Mouse (Mus musculus) heart, postnatal 0 days (tissue): ENCODE measurements around the gene Itgb2. TPM values are rescaled to one million over a fixed set of nuclear protein-coding genes. Genes with fewer than 3 reads are reported as not detected.

ENCODE experiments used
- ATAC-seq: fragments of 200-750 bp; cut with Nextera tagmentation; 2 replicates; pipeline ENCODE4 v1.8.0; 2017; ENCODE audit warnings: low read depth, moderate number of reproducible peaks, moderate library complexity; ENCODE audit not compliant: insufficient read depth
- DNase-seq: peaks from one replicate; pipeline ENCODE4 v3.0.0-alpha.2; 2016; ENCODE audit warnings: low spot score
- H3K27ac ChIP-seq: fragments of 300-500 bp; sonication (generic); 2 replicates; pipeline ENCODE4 v1.5.1; 2014; ENCODE audit warnings: low read depth, mild to moderate bottlenecking
- H3K27me3 ChIP-seq: fragments of 300-500 bp; sonication (generic); 2 replicates; pipeline ENCODE4 v1.6.1; 2014; ENCODE audit warnings: low read length, mixed read lengths; ENCODE audit not compliant: control insufficient read depth, insufficient read depth
- H3K36me3 ChIP-seq: fragments of 300-500 bp; sonication (generic); replicated peaks from 2 replicates; pipeline ENCODE4 v1.6.1; 2014; ENCODE audit warnings: low read length, mixed read lengths; ENCODE audit not compliant: control insufficient read depth, insufficient read depth
- H3K4me1 ChIP-seq: fragments of 300-500 bp; sonication (generic); 2 replicates; pipeline ENCODE4 v1.6.1; 2014; ENCODE audit warnings: antibody characterized with exemption; ENCODE audit not compliant: control insufficient read depth, insufficient read depth
- H3K4me2 ChIP-seq: fragments of 300-500 bp; sonication (generic); 2 replicates; pipeline ENCODE4 v1.6.1; 2014; ENCODE audit warnings: low read depth, mild to moderate bottlenecking, low read length, moderate library complexity
- H3K4me3 ChIP-seq: fragments of 300-500 bp; sonication (generic); 2 replicates; pipeline ENCODE4 v1.5.1; 2014; ENCODE audit warnings: low read depth, low read length
- H3K9ac ChIP-seq: fragments of 300-500 bp; sonication (generic); replicated peaks from 2 replicates; pipeline ENCODE4 v1.6.1; 2014; ENCODE audit warnings: low read depth, low read length, mixed read lengths
- H3K9me3 ChIP-seq: fragments of 300-500 bp; sonication (generic); replicated peaks from 2 replicates; pipeline ENCODE4 v1.6.1; 2016; ENCODE audit warnings: low read length; ENCODE audit not compliant: control insufficient read depth
- CTCF ChIP-seq: IDR thresholded peaks from 2 replicates; pipeline ENCODE4 v1.5.1; 2016; ENCODE audit warnings: antibody characterized with exemption, control low read depth, low read depth
- EP300 ChIP-seq: IDR thresholded peaks from 2 replicates; pipeline ENCODE4 v1.6.1; 2016; ENCODE audit warnings: antibody characterized with exemption, low read depth
- WGBS: fragments of 180-500 bp; shearing (Covaris S2); extraction: QIAGEN DNeasy Blood & Tissue Kit; methylation state at CpG from one replicate; pipeline ENCODE4 v1.1.7; 2014; 5-methylcytosine and 5-hydroxymethylcytosine counted together
- polyA plus RNA-seq: library from polyadenylated mRNA; unstranded; fragments of >200 nt; fragmentation: Nextera tagmentation; extraction: Ambion mirVana; gene quantifications from 2 replicates; pipeline ENCODE4 v1.2.1, GENCODE M21; 2015
- total RNA-seq: library from RNA; depleted of rRNA; stranded (reverse); fragments of >200 nt; gene quantifications from 2 replicates; pipeline ENCODE4 v1.2.3, GENCODE M21; 2014; ENCODE audit warnings: low replicate concordance; rRNA removed

Itgb2 gene
- 0.69 and 12.2 TPM in 2 replicates for total RNA-seq
- 1.4 and 1.5 TPM in 2 replicates for polyA plus RNA-seq

GRCm38 (mm10) chr10:77530140-77530539 lies at the start of gene Itgb2:
Gene Itgb2, plus strand, starts transcription at chr10:77530252.
- Histone ChIP-seq H3K9me3 (no peaks in the 10 kb centered on the region), H3K4me2 (peak within 1 kb of the TSS; percentile 24; the same call in 1 of the 2 replicates), H3K9ac (no peak within 1 kb of the TSS), H3K4me3 (peak within 1 kb of the TSS; percentile 15; the same call in 1 of the 2 replicates), H3K4me1 (no peaks in the 10 kb centered on the region), H3K36me3 (no peaks in the 10 kb centered on the region), H3K27me3 (no peaks in the 10 kb centered on the region), H3K27ac (no peak within 1 kb of the TSS)
- ATAC-seq (no peak), DNase-seq (no peak)
- TF ChIP-seq CTCF = no peak
- WGBS = 39% methylated on average over 9 of the region's 9 CpGs

- H3K27me3 ChIP-seq = no peaks in the 10 kb centered on the region
- H3K4me3 ChIP-seq = no peak overlapping the region
- no peak for ATAC-seq
- TF ChIP-seq EP300 (no peak), CTCF (no peak)
- no peaks in the 10 kb centered on the region for H3K9me3 ChIP-seq
- DNase-seq = no peak
- no peak overlapping the region for H3K9ac ChIP-seq
- peaks cover 18% of the 10 kb centered on the region for H3K4me1 ChIP-seq
- H3K4me2 ChIP-seq = no peak overlapping the region
- peaks cover 8% of the 10 kb centered on the region; the same call in 1 of the 2 replicates for H3K36me3 ChIP-seq
- no peak overlapping the region for H3K27ac ChIP-seq
Measured at GRCm38 (mm10) chr10:77481814-77482213, 48.2 kb upstream of the Itgb2 start.

GRCm38 (mm10) chr10:77484205-77484935 lies 45.7 kb upstream of the Itgb2 start:
- peak; percentile 83 for DNase-seq
- Histone ChIP-seq H3K27ac (peak overlapping the region; percentile 78), H3K4me1 (peaks cover 18% of the 10 kb centered on the region), H3K9ac (no peak overlapping the region), H3K27me3 (no peaks in the 10 kb centered on the region), H3K4me3 (no peak overlapping the region), H3K36me3 (peaks cover 33% of the 10 kb centered on the region), H3K4me2 (peak overlapping the region; percentile 22; the same call in 1 of the 2 replicates), H3K9me3 (no peaks in the 10 kb centered on the region)
- peak; percentile 87 for ATAC-seq
- 5% methylated on average over 18 of the region's 18 CpGs for WGBS
- TF ChIP-seq CTCF (no peak), EP300 (peak; percentile 78)

- ATAC-seq = no peak
- H3K4me1 ChIP-seq = peaks cover 18% of the 10 kb centered on the region
Measured at GRCm38 (mm10) chr10:77485786-77486185, 44.3 kb upstream of the Itgb2 start.

GRCm38 (mm10) chr10:77488168-77488567 lies 41.9 kb upstream of the Itgb2 start:
- ATAC-seq = no peak
- Histone ChIP-seq H3K4me3 (no peak overlapping the region), H3K9ac (no peak overlapping the region), H3K36me3 (peaks cover 44% of the 10 kb centered on the region), H3K9me3 (no peaks in the 10 kb centered on the region), H3K27ac (no peak overlapping the region), H3K4me1 (peaks cover 15% of the 10 kb centered on the region), H3K27me3 (no peaks in the 10 kb centered on the region), H3K4me2 (no peak overlapping the region)
- WGBS = 96% methylated on average over 7 of the region's 7 CpGs
- DNase-seq = no peak
- no peak for TF ChIP-seq CTCF
- no peak for TF ChIP-seq EP300

More at GRCm38 (mm10) chr10:77485786-77486185, 44.3 kb upstream of the Itgb2 start:
- H3K9me3 ChIP-seq = no peaks in the 10 kb centered on the region
- H3K36me3 ChIP-seq = peaks cover 41% of the 10 kb centered on the region
- H3K27me3 ChIP-seq = no peaks in the 10 kb centered on the region
- TF ChIP-seq EP300 = no peak
- TF ChIP-seq CTCF = no peak
- no peak overlapping the region for H3K27ac ChIP-seq
- no peak overlapping the region for H3K4me3 ChIP-seq
- no peak overlapping the region for H3K4me2 ChIP-seq
- no peak for DNase-seq
- no peak overlapping the region for H3K9ac ChIP-seq
- 73% methylated on average over 3 of the region's 3 CpGs for WGBS
